Mouse (Mus musculus): ENCODE results near the gene Rnf217. TPM values are rescaled to one million over a fixed set of nuclear protein-coding genes. Genes with fewer than 3 reads are reported as not detected.

Rnf217 gene
- polyA plus RNA-seq, 1 experiment: 2.5 TPM

DNA sequence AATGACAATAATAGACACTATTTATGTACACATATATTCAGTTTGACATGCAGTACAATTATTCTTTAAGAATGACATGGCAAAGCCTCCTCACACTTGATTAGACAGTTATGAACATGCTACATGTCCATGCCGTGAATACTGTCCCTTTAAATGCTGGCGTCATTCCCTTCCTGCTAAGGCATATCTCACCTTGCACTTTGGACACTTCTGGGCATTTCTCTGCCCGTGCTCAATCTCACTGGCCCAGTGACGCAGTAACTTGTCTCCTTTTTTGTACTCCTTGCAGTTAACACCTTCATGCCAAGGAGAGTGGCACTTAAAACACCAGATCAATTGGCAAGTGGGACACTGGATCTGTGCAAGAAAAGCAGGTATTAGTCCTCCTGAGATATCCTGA is 91.8 kb downstream of the Rnf217 start:
- DNase-seq: no peak
- 61% methylated on average over 4 of the region's 4 CpGs for WGBS
- no peak overlapping the region for H3K4me3 ChIP-seq (replicated peaks; ENCODE audit: extremely low read depth, low read depth, low read length)
- H3K4me1 ChIP-seq (ENCODE audit: control insufficient read depth, insufficient read depth, low read length): peaks cover under 1% of the 10 kb centered on the region; the same call in 1 of the 2 replicates
- no peak for TF ChIP-seq POLR2A (IDR thresholded peaks at IDR 0.05; ENCODE audit: borderline replicate concordance, extremely low read depth, low read depth, low read length)
- no peak for TF ChIP-seq CTCF (IDR thresholded peaks at IDR 0.05; ENCODE audit: insufficient read depth, low read length)

DNA sequence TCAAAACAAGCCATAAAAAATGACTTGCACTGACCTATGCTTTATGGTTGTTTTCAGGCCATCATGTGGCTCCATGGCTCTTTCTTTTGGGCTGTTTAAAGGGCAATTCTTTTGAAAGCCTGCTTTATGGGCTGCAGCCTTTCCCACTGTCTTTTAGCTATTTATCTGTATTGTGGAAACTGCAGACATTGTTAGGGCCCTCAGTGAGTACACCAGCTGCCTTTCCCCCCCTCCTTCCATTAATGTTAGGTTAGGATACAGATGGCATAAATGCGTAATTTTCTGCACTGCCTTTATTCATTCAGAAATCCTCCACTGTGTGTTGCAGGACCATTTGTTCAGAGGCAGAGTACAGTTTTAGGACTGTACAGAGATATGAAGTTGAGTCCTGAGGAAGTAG is 93.1 kb downstream of the Rnf217 start:
- WGBS: 93% methylated on average over 1 of the region's 1 CpGs
- H3K4me3 ChIP-seq (replicated peaks; ENCODE audit: extremely low read depth, low read depth, low read length): no peak overlapping the region
- DNase-seq: no peak
- TF ChIP-seq CTCF (IDR thresholded peaks at IDR 0.05; ENCODE audit: insufficient read depth, low read length) (no peak), POLR2A (IDR thresholded peaks at IDR 0.05; ENCODE audit: borderline replicate concordance, extremely low read depth, low read depth, low read length) (no peak)
- no peaks in the 10 kb centered on the region for H3K4me1 ChIP-seq (ENCODE audit: control insufficient read depth, insufficient read depth, low read length)

- WGBS: 32% methylated on average over 3 of the region's 3 CpGs
- Histone ChIP-seq H3K4me3 (replicated peaks; ENCODE audit: extremely low read depth, low read depth, low read length) (no peak overlapping the region), H3K4me1 (ENCODE audit: control insufficient read depth, insufficient read depth, low read length) (no peaks in the 10 kb centered on the region)
- DNase-seq: no peak
- no peak for TF ChIP-seq CTCF (IDR thresholded peaks at IDR 0.05; ENCODE audit: insufficient read depth, low read length)
- TF ChIP-seq POLR2A (IDR thresholded peaks at IDR 0.05; ENCODE audit: borderline replicate concordance, extremely low read depth, low read depth, low read length): no peak
Observed at GRCm38 (mm10) chr10:31504134-31504551, 104.8 kb downstream of the Rnf217 start.

GRCm38 (mm10) chr10:31503542-31504133 is 105.3 kb downstream of the Rnf217 start:
- 84% methylated on average over 8 of the region's 8 CpGs for WGBS
- Histone ChIP-seq H3K4me1 (ENCODE audit: control insufficient read depth, insufficient read depth, low read length) (no peaks in the 10 kb centered on the region), H3K4me3 (replicated peaks; ENCODE audit: extremely low read depth, low read depth, low read length) (no peak overlapping the region)
- TF ChIP-seq POLR2A (IDR thresholded peaks at IDR 0.05; ENCODE audit: borderline replicate concordance, extremely low read depth, low read depth, low read length): no peak
- TF ChIP-seq CTCF (IDR thresholded peaks at IDR 0.05; ENCODE audit: insufficient read depth, low read length): no peak
- DNase-seq: no peak

DNA sequence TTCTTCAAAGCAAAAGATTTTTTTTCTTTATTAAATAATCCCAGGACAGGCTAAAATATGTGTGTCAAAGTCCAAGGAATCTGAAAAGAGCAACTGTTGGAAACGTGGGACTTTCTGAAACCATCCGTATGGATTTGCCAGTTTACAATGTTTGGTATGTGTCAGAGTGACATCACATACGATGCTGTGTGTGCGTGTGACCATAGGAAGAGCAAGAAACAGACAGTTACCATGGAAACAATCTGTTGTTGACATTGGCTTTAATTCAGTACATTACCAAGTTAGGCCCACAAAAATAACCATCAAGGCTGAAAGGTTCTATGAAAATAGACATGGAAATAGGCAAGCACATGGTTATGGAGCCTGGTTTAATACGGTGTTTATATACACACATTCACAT is 107.3 kb downstream of the Rnf217 start:
- H3K4me1 ChIP-seq (ENCODE audit: control insufficient read depth, insufficient read depth, low read length): no peaks in the 10 kb centered on the region
- 69% methylated on average over 5 of the region's 5 CpGs for WGBS
- DNase-seq: no peak
- TF ChIP-seq POLR2A (IDR thresholded peaks at IDR 0.05; ENCODE audit: borderline replicate concordance, extremely low read depth, low read depth, low read length) (no peak), CTCF (IDR thresholded peaks at IDR 0.05; ENCODE audit: insufficient read depth, low read length) (no peak)
- H3K4me3 ChIP-seq (replicated peaks; ENCODE audit: extremely low read depth, low read depth, low read length): no peak overlapping the region

DNA sequence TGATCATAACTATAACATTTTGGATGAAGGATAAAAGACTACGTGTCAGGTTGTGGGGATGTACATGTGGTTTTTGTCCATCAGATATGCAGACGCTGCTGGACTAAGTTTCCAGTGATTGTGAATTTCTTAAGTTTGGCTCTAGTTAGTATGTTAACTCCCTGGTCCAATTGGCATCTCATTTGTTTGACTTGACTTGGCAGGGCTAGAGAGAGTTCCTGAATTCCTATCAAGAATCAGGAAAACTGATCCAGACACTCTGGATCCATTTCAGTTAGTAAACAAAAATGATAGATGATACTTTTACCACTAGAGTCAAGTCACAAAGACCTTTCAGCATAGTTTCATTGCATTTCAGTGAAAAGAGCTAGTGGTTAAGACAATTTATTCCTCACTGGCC is 112.1 kb downstream of the Rnf217 start:
- Histone ChIP-seq H3K4me3 (replicated peaks; ENCODE audit: extremely low read depth, low read depth, low read length) (no peak overlapping the region), H3K4me1 (ENCODE audit: control insufficient read depth, insufficient read depth, low read length) (no peaks in the 10 kb centered on the region)
- TF ChIP-seq CTCF (IDR thresholded peaks at IDR 0.05; ENCODE audit: insufficient read depth, low read length): no peak
- TF ChIP-seq POLR2A (IDR thresholded peaks at IDR 0.05; ENCODE audit: borderline replicate concordance, extremely low read depth, low read depth, low read length): no peak
- DNase-seq: no peak
- WGBS: 64% methylated on average over 2 of the region's 2 CpGs

GRCm38 (mm10) chr10:31495826-31496225 is 113.2 kb downstream of the Rnf217 start:
- DNase-seq: no peak
- whole genome bisulfite sequencing: 80% methylated on average over 3 of the region's 3 CpGs
- TF ChIP-seq CTCF (IDR thresholded peaks at IDR 0.05; ENCODE audit: insufficient read depth, low read length) (no peak), POLR2A (IDR thresholded peaks at IDR 0.05; ENCODE audit: borderline replicate concordance, extremely low read depth, low read depth, low read length) (no peak)
- Histone ChIP-seq H3K4me3 (replicated peaks; ENCODE audit: extremely low read depth, low read depth, low read length) (no peak overlapping the region), H3K4me1 (ENCODE audit: control insufficient read depth, insufficient read depth, low read length) (no peaks in the 10 kb centered on the region)

GRCm38 (mm10) chr10:31494296-31494695 is 114.7 kb downstream of the Rnf217 start:
- TF ChIP-seq POLR2A (IDR thresholded peaks at IDR 0.05; ENCODE audit: borderline replicate concordance, extremely low read depth, low read depth, low read length) (no peak), CTCF (IDR thresholded peaks at IDR 0.05; ENCODE audit: insufficient read depth, low read length) (no peak)
- no peak for DNase-seq
- no peaks in the 10 kb centered on the region for H3K4me1 ChIP-seq (ENCODE audit: control insufficient read depth, insufficient read depth, low read length)
- H3K4me3 ChIP-seq (replicated peaks; ENCODE audit: extremely low read depth, low read depth, low read length): no peak overlapping the region
- 88% methylated on average over 1 of the region's 1 CpGs for WGBS

DNA sequence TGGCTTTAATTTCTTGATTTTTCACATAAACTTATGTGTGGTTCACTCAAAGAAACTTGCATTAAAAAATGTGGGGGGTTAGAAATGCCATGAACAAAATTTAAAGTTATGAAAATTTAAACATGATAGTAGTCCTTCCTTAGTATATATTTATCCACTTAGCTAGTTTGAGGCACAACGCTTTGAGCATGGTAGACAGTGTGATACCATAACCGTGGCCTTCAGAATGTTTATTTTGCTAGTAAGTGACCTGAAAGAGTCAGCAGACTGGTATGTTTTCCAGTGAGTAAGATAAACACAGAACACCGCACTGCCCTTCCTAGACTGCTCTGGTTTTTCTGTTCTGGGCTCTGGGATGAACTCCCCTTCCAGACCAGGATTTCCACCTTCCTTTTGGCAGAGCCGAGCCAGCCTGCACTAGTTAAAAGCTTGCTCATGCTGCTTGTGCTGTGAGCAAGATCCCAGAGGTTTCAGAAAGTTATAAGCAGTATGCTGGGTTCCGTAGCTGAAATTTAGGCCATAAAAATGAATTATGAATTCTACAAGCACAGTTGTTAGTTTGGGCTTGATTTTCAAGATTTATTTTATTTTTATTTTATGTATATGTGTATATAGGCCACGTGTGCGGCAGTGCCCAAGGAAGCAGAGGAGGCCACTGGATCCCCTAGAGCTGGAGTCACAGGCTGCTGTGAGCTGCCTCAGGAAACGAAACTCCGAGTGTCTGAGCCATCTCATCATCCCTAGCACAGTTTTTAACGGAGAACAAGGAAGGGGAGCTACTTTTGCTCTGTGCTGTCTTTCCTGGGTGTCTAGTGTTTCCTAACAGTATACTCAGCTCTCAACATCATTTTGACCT is 141.7 kb downstream of the Rnf217 start:
- Histone ChIP-seq H3K4me3 (replicated peaks; ENCODE audit: extremely low read depth, low read depth, low read length) (no peak overlapping the region), H3K4me1 (ENCODE audit: control insufficient read depth, insufficient read depth, low read length) (no peaks in the 10 kb centered on the region; the same call in 1 of the 2 replicates)
- TF ChIP-seq POLR2A (IDR thresholded peaks at IDR 0.05; ENCODE audit: borderline replicate concordance, extremely low read depth, low read depth, low read length) (no peak), CTCF (IDR thresholded peaks at IDR 0.05; ENCODE audit: insufficient read depth, low read length) (no peak)
- WGBS: 48% methylated on average over 10 of the region's 10 CpGs
- no peak for DNase-seq
